Mouse (Mus musculus) myocyte (in vitro differentiated cells): ENCODE measurements around the gene Zbtb9.

Source experiments
- MAX ChIP-seq: IDR thresholded peaks from one replicate; pipeline ENCODE4 v1.6.1; 2011; ENCODE audit warnings: low read depth, mild to moderate bottlenecking, control low read depth
- POLR2A ChIP-seq: IDR thresholded peaks from one replicate; pipeline ENCODE4 v1.6.1; 2011; ENCODE audit warnings: low read depth, mild to moderate bottlenecking, control low read depth, moderate library complexity; ENCODE audit not compliant: insufficient read length
- REST ChIP-seq: IDR thresholded peaks from one replicate; pipeline ENCODE4 v1.6.1; 2011; ENCODE audit warnings: mild to moderate bottlenecking, control low read depth, moderate library complexity; ENCODE audit not compliant: insufficient read depth, insufficient read length
- TCF12 ChIP-seq: IDR thresholded peaks from one replicate; pipeline ENCODE4 v1.6.1; 2011; ENCODE audit warnings: mild to moderate bottlenecking, control low read depth; ENCODE audit not compliant: poor library complexity, insufficient read depth, severe bottlenecking
- TCF3 ChIP-seq: IDR thresholded peaks from one replicate; pipeline ENCODE4 v1.6.1; 2011; ENCODE audit warnings: low read depth, control low read depth; ENCODE audit not compliant: insufficient read length
- USF1 ChIP-seq: IDR thresholded peaks from one replicate; pipeline ENCODE4 v1.6.1; 2011; ENCODE audit warnings: low read depth, mild to moderate bottlenecking, control low read depth, moderate library complexity

- TF ChIP-seq POLR2A (no peak), TCF3 (no peak), TCF12 (no peak), USF1 (no peak), MAX (no peak), REST (no peak)
Observed at GRCm38 (mm10) chr17:26951952-26952877, 20.8 kb upstream of the Zbtb9 start.
